Mouse (Mus musculus): Measurements from ENCODE around the gene 0610010K14Rik.

GRCm38 (mm10) chr11:70212896-70213295 lies 24.8 kb downstream of the 0610010K14Rik start:
- no peak; the same call in 1 of the 2 replicates for TF ChIP-seq CTCF (IDR thresholded peaks at IDR 0.05; ENCODE audit: extremely low read depth, insufficient read depth, insufficient read length, insufficient replicate concordance)
- TF ChIP-seq POLR2A (IDR thresholded peaks at IDR 0.05; ENCODE audit: low read depth, low read length) = no peak

Measured in spleen, adult 2 months (tissue).